Mouse (Mus musculus) spleen, adult 2 months (tissue): ENCODE measurements around the gene Gm45713.

Source experiments
- CTCF ChIP-seq: fragments of 200-500 bp; IDR thresholded peaks from 2 replicates; pipeline ENCODE4 v1.5.1; 2011; ENCODE audit warnings: mild to moderate bottlenecking, inconsistent platforms; ENCODE audit not compliant: insufficient read depth, insufficient read length, insufficient replicate concordance; ENCODE audit errors: extremely low read depth
- POLR2A ChIP-seq: fragments of 200-500 bp; IDR thresholded peaks from 2 replicates; pipeline ENCODE4 v1.6.1; 2011; ENCODE audit warnings: low read depth, low read length, inconsistent platforms

DNA sequence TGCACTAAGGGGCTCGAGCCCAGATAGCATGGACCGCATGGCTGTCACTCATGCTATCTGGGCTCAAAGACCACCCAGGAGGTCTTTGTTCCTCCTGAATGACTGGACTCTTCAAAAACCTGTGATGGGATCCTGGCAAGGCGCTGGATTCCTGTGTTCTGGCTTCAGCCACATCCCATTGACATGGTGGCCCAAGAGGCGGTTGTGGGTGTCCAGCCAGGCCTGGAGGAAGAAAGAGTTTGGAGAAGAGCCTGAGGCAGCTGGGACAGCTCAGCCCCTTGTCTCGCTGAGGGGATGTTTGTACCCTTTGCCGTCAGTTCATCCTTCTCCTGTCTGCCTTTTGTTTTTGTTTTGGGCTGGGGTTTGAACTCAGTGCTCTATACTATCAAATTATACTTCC, 13.5 kb upstream of the Gm45713 start:
- TF ChIP-seq CTCF (no peak), POLR2A (no peak)
